Mouse (Mus musculus): ENCODE results near the gene Shisa2. TPM values are rescaled to one million over a fixed set of nuclear protein-coding genes. Genes with fewer than 3 reads are reported as not detected.

The Shisa2 gene
- polyA plus RNA-seq, 2 experiments: 42.7 to 43.8 TPM

DNA sequence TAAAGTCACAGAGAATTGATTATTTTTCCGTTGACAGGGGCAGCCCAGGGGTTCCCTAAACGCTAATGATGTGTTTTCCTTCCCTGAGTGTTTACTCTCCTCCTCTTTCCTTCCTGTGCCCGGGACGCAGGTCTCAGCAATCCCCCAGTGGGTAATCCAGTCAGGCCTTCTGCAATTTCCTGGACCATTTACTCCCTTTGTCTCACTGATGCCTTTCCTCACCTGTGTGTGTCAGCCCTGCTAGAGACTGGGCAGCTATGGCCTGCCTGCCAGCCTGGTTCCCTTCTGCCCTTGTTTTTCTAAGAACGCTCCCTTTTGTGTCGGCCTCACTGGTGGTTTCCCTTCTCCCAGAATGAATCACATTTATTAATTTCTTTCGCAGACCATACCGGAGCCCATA lies 49.4 kb downstream of the Shisa2 start:
- Histone ChIP-seq H3K9ac (ENCODE audit: low read depth, low read length, severe bottlenecking) (no peak overlapping the region; the same call in 1 of the 2 replicates), H3K27ac (replicated peaks; ENCODE audit: low read depth, low read length) (no peak overlapping the region), H3K9me3 (ENCODE audit: control insufficient read depth, low read length) (no peaks in the 10 kb centered on the region), H3K36me3 (ENCODE audit: control insufficient read depth, insufficient read depth, low read length) (no peaks in the 10 kb centered on the region), H3K4me2 (replicated peaks; ENCODE audit: low read depth, low read length, severe bottlenecking) (no peak overlapping the region), H3K4me1 (ENCODE audit: control insufficient read depth, insufficient read depth, low read length) (peaks cover 35% of the 10 kb centered on the region), H3K4me3 (replicated peaks; ENCODE audit: low read length) (no peak overlapping the region), H3K27me3 (ENCODE audit: control insufficient read depth, insufficient read depth, low read length) (no peaks in the 10 kb centered on the region)
- DNase-seq (ENCODE audit: low spot score) (no peak), ATAC-seq (ENCODE audit: low FRiP score, low read depth) (no peak)
- no peak for TF ChIP-seq POLR2A (IDR thresholded peaks at IDR 0.05; ENCODE audit: borderline replicate concordance, extremely low read depth, insufficient read depth, insufficient read length)
- WGBS: 13% methylated on average over 8 of the region's 8 CpGs

DNA sequence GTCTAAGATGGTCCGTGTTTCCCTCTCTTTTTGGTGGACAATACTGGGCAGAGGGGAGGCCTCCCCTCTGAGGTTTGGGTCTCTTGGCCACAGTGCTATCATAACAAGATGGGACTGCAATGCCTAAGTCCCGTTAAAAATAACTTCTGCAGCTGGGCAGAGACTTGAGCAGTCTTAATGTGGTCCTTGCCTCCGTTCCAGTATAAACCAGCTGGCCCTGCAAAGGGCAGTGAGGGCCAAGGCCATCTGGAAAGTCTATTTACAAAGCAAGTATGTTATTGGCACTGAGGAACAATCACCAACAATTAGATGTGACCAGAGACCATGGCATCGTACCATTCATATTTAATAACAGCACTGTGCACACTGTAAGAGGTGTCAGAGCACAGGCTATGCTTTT lies 50.2 kb downstream of the Shisa2 start:
- no peak overlapping the region for H3K4me2 ChIP-seq (replicated peaks; ENCODE audit: low read depth, low read length, severe bottlenecking)
- H3K36me3 ChIP-seq (ENCODE audit: control insufficient read depth, insufficient read depth, low read length): no peaks in the 10 kb centered on the region
- ATAC-seq (ENCODE audit: low FRiP score, low read depth): no peak
- H3K9ac ChIP-seq (ENCODE audit: low read depth, low read length, severe bottlenecking): no peak overlapping the region
- H3K27ac ChIP-seq (replicated peaks; ENCODE audit: low read depth, low read length): 0 out of 2 replicates have a peak overlapping the region, but pooled peaks have one; percentile 48
- no peaks in the 10 kb centered on the region for H3K27me3 ChIP-seq (ENCODE audit: control insufficient read depth, insufficient read depth, low read length)
- no peak for DNase-seq (ENCODE audit: low spot score)
- WGBS: 48% methylated on average over 4 of the region's 4 CpGs
- TF ChIP-seq POLR2A (IDR thresholded peaks at IDR 0.05; ENCODE audit: borderline replicate concordance, extremely low read depth, insufficient read depth, insufficient read length): no peak
- no peak overlapping the region for H3K4me3 ChIP-seq (replicated peaks; ENCODE audit: low read length)
- H3K4me1 ChIP-seq (ENCODE audit: control insufficient read depth, insufficient read depth, low read length): peaks cover 35% of the 10 kb centered on the region
- H3K9me3 ChIP-seq (ENCODE audit: control insufficient read depth, low read length): no peaks in the 10 kb centered on the region

DNA sequence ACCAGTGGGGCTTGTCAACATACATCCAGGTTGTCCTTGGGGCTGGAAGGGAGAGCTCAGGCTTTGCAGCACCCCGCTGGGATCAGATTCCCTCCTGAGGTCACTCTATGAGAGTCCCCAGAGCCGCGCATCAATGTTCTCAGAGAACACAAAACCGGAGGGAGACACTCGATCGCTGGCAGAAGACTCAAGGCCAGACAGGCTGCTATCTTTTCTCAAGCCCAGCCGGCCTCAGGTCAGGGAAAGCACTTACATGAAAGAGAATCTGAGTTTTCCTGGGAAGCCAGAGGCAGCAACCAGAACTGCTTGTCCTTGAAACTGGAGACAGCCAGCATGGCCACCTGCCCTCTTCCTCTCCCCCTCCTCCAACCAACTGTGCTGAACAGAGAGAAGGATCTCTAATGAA lies 52.5 kb downstream of the Shisa2 start:
- H3K27ac ChIP-seq (replicated peaks; ENCODE audit: low read depth, low read length): no peak overlapping the region
- no peak for DNase-seq (ENCODE audit: low spot score)

More for the DNA sequence above, 52.5 kb downstream of the Shisa2 start:
- no peak overlapping the region for H3K4me3 ChIP-seq (replicated peaks; ENCODE audit: low read length)
- TF ChIP-seq POLR2A (IDR thresholded peaks at IDR 0.05; ENCODE audit: borderline replicate concordance, extremely low read depth, insufficient read depth, insufficient read length): no peak
- H3K36me3 ChIP-seq (ENCODE audit: control insufficient read depth, insufficient read depth, low read length): no peaks in the 10 kb centered on the region
- WGBS: 73% methylated on average over 7 of the region's 7 CpGs
- no peaks in the 10 kb centered on the region for H3K9me3 ChIP-seq (ENCODE audit: control insufficient read depth, low read length)
- ATAC-seq (ENCODE audit: low FRiP score, low read depth): no peak; the same call in 1 of the 2 replicates
- H3K27me3 ChIP-seq (ENCODE audit: control insufficient read depth, insufficient read depth, low read length): no peaks in the 10 kb centered on the region
- peaks cover 32% of the 10 kb centered on the region for H3K4me1 ChIP-seq (ENCODE audit: control insufficient read depth, insufficient read depth, low read length)
- no peak overlapping the region for H3K9ac ChIP-seq (ENCODE audit: low read depth, low read length, severe bottlenecking)
- no peak overlapping the region for H3K4me2 ChIP-seq (replicated peaks; ENCODE audit: low read depth, low read length, severe bottlenecking)

Other genes with a start within 250 kb of the Shisa2 start
- 2.0 and 2.3 TPM in 2 replicates for gene Phf11c, start 229.9 kb upstream of the Shisa2 start, polyA plus RNA-seq (2012; rRNA removed)
- 0.45 and 0.72 TPM in 2 replicates for gene Phf11c, start 229.9 kb upstream of the Shisa2 start, polyA plus RNA-seq (2014; fragmentation: Nextera tagmentation; extraction: Ambion mirVana)
- gene Setdb2, start 184.4 kb upstream of the Shisa2 start, polyA plus RNA-seq (2012; rRNA removed): 7.3 and 7.5 TPM in 2 replicates
- gene Setdb2, start 184.4 kb upstream of the Shisa2 start, polyA plus RNA-seq (2014; fragmentation: Nextera tagmentation; extraction: Ambion mirVana): 8.4 and 10.7 TPM in 2 replicates
- 13.7 and 17.4 TPM in 2 replicates for gene Cab39l, start 184.3 kb upstream of the Shisa2 start, polyA plus RNA-seq (2012; rRNA removed)
- 40.3 and 41.4 TPM in 2 replicates for gene Cab39l, start 184.3 kb upstream of the Shisa2 start, polyA plus RNA-seq (2014; fragmentation: Nextera tagmentation; extraction: Ambion mirVana)
- gene Cdadc1, start 27.3 kb upstream of the Shisa2 start, polyA plus RNA-seq (2012; rRNA removed): 14.9 and 16.2 TPM in 2 replicates
- 31.5 and 35.6 TPM in 2 replicates for gene Cdadc1, start 27.3 kb upstream of the Shisa2 start, polyA plus RNA-seq (2014; fragmentation: Nextera tagmentation; extraction: Ambion mirVana)